Mouse (Mus musculus): ENCODE measurements around the gene Patz1. TPM values are rescaled to one million over a fixed set of nuclear protein-coding genes. Genes with fewer than 3 reads are reported as not detected.

The Patz1 gene
- polyA plus RNA-seq, 1 experiment: 36.3 TPM

DNA sequence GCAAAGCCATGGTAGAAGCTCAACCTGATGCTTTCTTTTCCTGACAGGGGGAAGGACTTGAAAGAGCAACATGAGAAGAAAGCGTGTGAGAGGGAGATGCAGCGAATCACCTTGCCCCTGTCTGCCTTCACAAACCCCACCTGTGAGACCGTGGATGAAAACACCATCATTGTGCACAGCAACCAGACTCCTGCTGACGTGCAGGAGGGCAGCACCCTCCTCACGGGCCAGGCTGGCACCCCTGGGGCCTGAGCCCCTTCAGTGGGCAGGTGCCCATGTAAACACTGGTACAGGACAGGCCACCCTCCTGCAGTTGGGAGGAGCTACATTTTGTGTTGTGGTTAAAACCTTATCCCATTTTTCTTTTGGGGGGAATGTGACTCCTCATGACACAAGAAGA is 52.8 kb downstream of the Patz1 start:
- no peak overlapping the region for H3K27ac ChIP-seq (ENCODE audit: insufficient read depth, low read depth, low read length)
- 77% methylated on average over 5 of the region's 5 CpGs for WGBS
- H3K4me1 ChIP-seq (ENCODE audit: control insufficient read depth, insufficient read depth, low read length): no peaks in the 10 kb centered on the region
- no peak for DNase-seq
- TF ChIP-seq CTCF (conservative IDR thresholded peaks at IDR 0.05; ENCODE audit: insufficient read depth, insufficient read length, low read depth, low read length): no peak
- TF ChIP-seq POLR2A (IDR thresholded peaks at IDR 0.05; ENCODE audit: low read depth, low read length): no peak
- H3K36me3 ChIP-seq (ENCODE audit: control insufficient read depth, insufficient read depth, low read length): no peaks in the 10 kb centered on the region
- no peaks in the 10 kb centered on the region for H3K27me3 ChIP-seq (replicated peaks; ENCODE audit: control insufficient read depth, insufficient read depth, low read length)
- H3K4me3 ChIP-seq (ENCODE audit: insufficient read depth, low read depth, low read length): no peak overlapping the region

DNA sequence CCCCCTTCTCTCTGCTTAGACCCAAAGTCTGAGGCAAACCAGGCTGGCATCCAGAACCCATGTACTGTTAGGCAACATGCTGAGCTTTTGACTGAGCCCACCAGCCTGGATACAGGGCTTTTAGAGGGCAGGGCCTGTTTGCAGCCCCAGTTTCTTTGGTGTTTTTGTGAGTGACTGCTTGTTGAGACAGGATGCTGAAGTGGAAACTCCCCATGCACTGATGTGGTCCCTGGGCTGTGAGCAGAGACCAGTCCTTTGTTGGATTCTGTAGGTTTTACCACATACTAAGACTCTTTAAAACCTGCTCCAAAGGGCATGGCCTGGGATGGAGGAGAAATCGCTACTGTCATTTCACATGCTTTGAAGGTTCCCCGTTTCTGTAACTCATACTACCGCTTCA is 56.2 kb downstream of the Patz1 start:
- Histone ChIP-seq H3K4me3 (ENCODE audit: insufficient read depth, low read depth, low read length) (no peak overlapping the region), H3K27ac (ENCODE audit: insufficient read depth, low read depth, low read length) (no peak overlapping the region), H3K27me3 (replicated peaks; ENCODE audit: control insufficient read depth, insufficient read depth, low read length) (no peaks in the 10 kb centered on the region), H3K4me1 (ENCODE audit: control insufficient read depth, insufficient read depth, low read length) (no peaks in the 10 kb centered on the region), H3K36me3 (ENCODE audit: control insufficient read depth, insufficient read depth, low read length) (no peaks in the 10 kb centered on the region)
- 88% methylated on average over 3 of the region's 3 CpGs for WGBS
- no peak for DNase-seq
- TF ChIP-seq CTCF (conservative IDR thresholded peaks at IDR 0.05; ENCODE audit: insufficient read depth, insufficient read length, low read depth, low read length) (no peak), POLR2A (IDR thresholded peaks at IDR 0.05; ENCODE audit: low read depth, low read length) (no peak)

DNA sequence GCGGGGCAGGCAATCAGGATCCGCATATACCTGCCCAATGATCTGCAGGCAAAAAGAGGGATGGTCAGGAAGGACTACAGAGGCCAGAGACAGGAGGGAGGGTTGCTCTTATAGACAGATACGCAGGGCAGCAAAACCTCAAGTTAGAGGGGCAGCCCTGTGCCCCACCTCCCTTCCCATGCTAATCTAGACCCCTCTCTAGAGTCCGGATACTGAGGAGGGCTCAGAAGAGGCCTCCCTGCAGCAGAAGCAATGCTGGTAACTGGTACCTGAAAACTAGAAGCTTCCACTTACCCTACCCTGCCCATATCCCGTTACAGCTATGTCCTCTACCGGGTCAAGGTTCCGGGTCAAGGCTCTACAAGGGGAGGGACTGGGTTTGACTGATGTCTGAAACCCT is 57.7 kb downstream of the Patz1 start:
- WGBS: 83% methylated on average over 7 of the region's 7 CpGs
- Histone ChIP-seq H3K27me3 (replicated peaks; ENCODE audit: control insufficient read depth, insufficient read depth, low read length) (no peaks in the 10 kb centered on the region), H3K36me3 (ENCODE audit: control insufficient read depth, insufficient read depth, low read length) (no peaks in the 10 kb centered on the region), H3K4me3 (ENCODE audit: insufficient read depth, low read depth, low read length) (no peak overlapping the region), H3K27ac (ENCODE audit: insufficient read depth, low read depth, low read length) (no peak overlapping the region), H3K4me1 (ENCODE audit: control insufficient read depth, insufficient read depth, low read length) (no peaks in the 10 kb centered on the region)
- TF ChIP-seq POLR2A (IDR thresholded peaks at IDR 0.05; ENCODE audit: low read depth, low read length) (no peak), CTCF (conservative IDR thresholded peaks at IDR 0.05; ENCODE audit: insufficient read depth, insufficient read length, low read depth, low read length) (no peak)
- DNase-seq: no peak

DNA sequence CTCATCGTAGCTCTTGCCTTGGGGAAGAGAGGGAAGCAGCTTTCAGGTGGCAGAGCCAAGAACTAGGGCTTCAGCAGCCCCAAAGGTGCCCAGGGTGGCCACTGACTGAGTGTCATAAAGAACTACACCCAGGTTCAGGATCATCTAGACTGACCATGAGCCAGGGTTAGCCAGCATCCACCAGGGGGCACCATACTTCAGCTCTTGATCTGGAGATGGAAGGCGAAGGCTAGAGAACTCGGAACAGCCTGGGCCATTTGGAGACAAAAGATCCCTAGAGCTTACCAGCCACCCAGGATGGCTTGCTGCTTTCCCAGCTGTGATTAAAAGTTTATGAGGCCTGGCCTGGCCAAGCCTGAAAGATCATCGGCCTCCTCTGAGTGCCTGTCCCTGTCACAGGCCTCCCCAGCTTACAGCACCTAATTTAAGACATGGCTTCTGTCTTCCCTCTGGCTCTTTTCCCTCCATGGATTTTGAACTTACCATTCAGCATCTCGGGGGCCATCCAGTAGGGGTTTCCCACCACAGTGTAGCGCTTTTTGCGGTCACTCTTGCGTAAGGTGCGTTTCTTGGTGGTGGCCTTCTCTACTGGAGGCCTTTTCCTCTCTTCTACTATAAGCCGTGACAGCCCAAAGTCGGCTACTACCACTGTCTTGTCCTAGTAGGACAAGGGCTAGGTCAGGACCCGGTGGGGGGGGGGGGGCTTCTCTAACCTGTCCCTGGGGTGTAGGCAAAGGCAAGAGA is 58.6 kb downstream of the Patz1 start:
- Histone ChIP-seq H3K27me3 (replicated peaks; ENCODE audit: control insufficient read depth, insufficient read depth, low read length) (no peaks in the 10 kb centered on the region), H3K36me3 (ENCODE audit: control insufficient read depth, insufficient read depth, low read length) (no peaks in the 10 kb centered on the region), H3K4me1 (ENCODE audit: control insufficient read depth, insufficient read depth, low read length) (no peaks in the 10 kb centered on the region), H3K27ac (ENCODE audit: insufficient read depth, low read depth, low read length) (no peak overlapping the region), H3K4me3 (ENCODE audit: insufficient read depth, low read depth, low read length) (no peak overlapping the region)
- TF ChIP-seq CTCF (conservative IDR thresholded peaks at IDR 0.05; ENCODE audit: insufficient read depth, insufficient read length, low read depth, low read length) (peak; percentile 89), POLR2A (IDR thresholded peaks at IDR 0.05; ENCODE audit: low read depth, low read length) (no peak)
- WGBS: 64% methylated on average over 12 of the region's 12 CpGs
- peak; percentile 88 for DNase-seq

DNA sequence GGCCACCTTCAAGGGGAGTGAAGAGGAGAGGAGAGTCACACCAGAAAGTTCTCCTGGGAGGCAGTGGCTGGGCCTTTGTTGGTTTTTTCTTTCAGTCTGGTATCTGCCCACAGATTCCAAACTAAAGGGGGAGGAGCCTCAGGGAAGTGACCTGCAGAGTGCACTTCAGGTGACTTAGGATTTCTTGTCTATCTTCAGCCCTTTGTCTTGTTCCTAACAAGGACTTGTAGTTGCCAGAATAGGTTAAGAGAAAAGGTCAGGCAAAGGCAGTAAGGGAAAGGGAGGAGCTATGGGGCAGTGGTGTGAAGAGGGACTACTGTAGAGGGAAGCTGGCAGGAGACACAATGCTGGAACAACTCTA is 59.1 kb downstream of the Patz1 start:
- no peak for DNase-seq
- Histone ChIP-seq H3K27ac (ENCODE audit: insufficient read depth, low read depth, low read length) (no peak overlapping the region), H3K36me3 (ENCODE audit: control insufficient read depth, insufficient read depth, low read length) (no peaks in the 10 kb centered on the region), H3K4me1 (ENCODE audit: control insufficient read depth, insufficient read depth, low read length) (no peaks in the 10 kb centered on the region), H3K27me3 (replicated peaks; ENCODE audit: control insufficient read depth, insufficient read depth, low read length) (no peaks in the 10 kb centered on the region), H3K4me3 (ENCODE audit: insufficient read depth, low read depth, low read length) (no peak overlapping the region)
- no peak for TF ChIP-seq CTCF (conservative IDR thresholded peaks at IDR 0.05; ENCODE audit: insufficient read depth, insufficient read length, low read depth, low read length)
- TF ChIP-seq POLR2A (IDR thresholded peaks at IDR 0.05; ENCODE audit: low read depth, low read length): no peak

DNA sequence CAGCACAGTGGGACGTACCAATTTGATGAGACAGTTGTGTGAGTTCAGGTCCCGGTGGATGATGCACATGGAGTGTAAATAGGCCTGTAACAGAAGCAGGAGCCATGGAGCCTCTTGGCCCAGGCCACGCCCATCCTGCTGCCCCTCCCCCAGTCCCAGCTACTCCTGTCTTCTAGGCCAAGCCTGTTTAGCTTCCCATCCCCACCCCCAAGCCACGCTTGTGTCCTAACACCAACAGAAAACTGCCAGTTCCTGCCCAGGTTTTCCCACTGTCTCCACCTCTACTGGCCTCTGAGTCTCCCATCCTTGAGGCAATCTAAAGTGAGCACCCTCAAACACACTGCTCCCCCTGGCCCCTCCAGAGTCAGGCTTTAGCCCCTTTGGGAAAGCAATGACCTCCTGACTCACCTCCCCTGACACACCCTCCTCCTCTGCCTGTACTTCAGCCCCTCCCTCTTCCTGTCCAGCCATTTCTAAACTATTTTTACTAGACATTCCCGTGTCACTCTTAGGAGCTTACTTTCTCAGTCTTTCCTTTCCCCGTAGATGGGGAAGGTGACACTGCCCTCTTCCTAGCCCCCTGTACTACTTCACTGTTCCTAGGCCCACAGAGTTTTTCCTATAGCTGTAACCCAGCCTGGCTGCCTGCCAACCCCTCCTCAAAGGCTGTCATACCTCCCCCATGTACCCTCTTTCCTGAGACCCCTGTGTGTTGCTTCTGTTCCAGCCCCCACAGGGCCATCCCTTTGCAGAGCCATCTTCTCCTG is 60.1 kb downstream of the Patz1 start:
- no peak for TF ChIP-seq CTCF (conservative IDR thresholded peaks at IDR 0.05; ENCODE audit: insufficient read depth, insufficient read length, low read depth, low read length)
- TF ChIP-seq POLR2A (IDR thresholded peaks at IDR 0.05; ENCODE audit: low read depth, low read length): no peak
- peak; percentile 43 for DNase-seq
- Histone ChIP-seq H3K27me3 (replicated peaks; ENCODE audit: control insufficient read depth, insufficient read depth, low read length) (no peaks in the 10 kb centered on the region), H3K27ac (ENCODE audit: insufficient read depth, low read depth, low read length) (no peak overlapping the region), H3K4me3 (ENCODE audit: insufficient read depth, low read depth, low read length) (no peak overlapping the region), H3K4me1 (ENCODE audit: control insufficient read depth, insufficient read depth, low read length) (no peaks in the 10 kb centered on the region), H3K36me3 (ENCODE audit: control insufficient read depth, insufficient read depth, low read length) (no peaks in the 10 kb centered on the region)
- 46% methylated on average over 6 of the region's 6 CpGs for WGBS

DNA sequence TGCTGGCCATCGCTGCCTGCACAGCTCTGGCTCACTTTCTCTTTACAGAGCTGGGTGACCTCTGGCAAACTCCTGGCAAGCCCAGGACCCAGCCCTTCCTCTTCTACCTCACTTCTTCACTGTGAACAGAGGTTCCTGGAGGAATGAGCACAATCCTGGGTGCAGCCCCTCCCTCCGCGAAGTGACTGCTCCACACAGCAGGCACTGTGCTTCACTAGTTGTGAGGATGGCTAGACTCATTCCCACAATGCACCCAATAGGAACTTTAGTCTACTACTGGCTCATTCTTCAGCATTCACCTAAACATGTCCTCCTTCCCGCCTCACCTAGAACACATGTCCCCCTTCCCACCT is 60.6 kb downstream of the Patz1 start:
- Histone ChIP-seq H3K36me3 (ENCODE audit: control insufficient read depth, insufficient read depth, low read length) (no peaks in the 10 kb centered on the region), H3K27ac (ENCODE audit: insufficient read depth, low read depth, low read length) (no peak overlapping the region)
- 83% methylated on average over 4 of the region's 4 CpGs for WGBS

More for the DNA sequence above, 60.6 kb downstream of the Patz1 start:
- no peaks in the 10 kb centered on the region for H3K4me1 ChIP-seq (ENCODE audit: control insufficient read depth, insufficient read depth, low read length)
- no peak for TF ChIP-seq POLR2A (IDR thresholded peaks at IDR 0.05; ENCODE audit: low read depth, low read length)
- TF ChIP-seq CTCF (conservative IDR thresholded peaks at IDR 0.05; ENCODE audit: insufficient read depth, insufficient read length, low read depth, low read length): no peak
- no peaks in the 10 kb centered on the region for H3K27me3 ChIP-seq (replicated peaks; ENCODE audit: control insufficient read depth, insufficient read depth, low read length)
- no peak for DNase-seq
- no peak overlapping the region for H3K4me3 ChIP-seq (ENCODE audit: insufficient read depth, low read depth, low read length)

All from kidney, adult 2 months (tissue).